Mouse (Mus musculus) B cell, adult (primary cell): ENCODE data around the gene Gm20532. TPM values are rescaled to one million over a fixed set of nuclear protein-coding genes. Genes with fewer than 3 reads are reported as not detected.

ENCODE experiments used
- total RNA-seq: library from RNA; stranded (reverse); gene quantifications from 4 replicates; pipeline ENCODE4 v1.2.4, GENCODE M21; 2023; ENCODE audit not compliant: inconsistent age

The Gm20532 gene
- total RNA-seq, result not detected in 4 replicates

DNA sequence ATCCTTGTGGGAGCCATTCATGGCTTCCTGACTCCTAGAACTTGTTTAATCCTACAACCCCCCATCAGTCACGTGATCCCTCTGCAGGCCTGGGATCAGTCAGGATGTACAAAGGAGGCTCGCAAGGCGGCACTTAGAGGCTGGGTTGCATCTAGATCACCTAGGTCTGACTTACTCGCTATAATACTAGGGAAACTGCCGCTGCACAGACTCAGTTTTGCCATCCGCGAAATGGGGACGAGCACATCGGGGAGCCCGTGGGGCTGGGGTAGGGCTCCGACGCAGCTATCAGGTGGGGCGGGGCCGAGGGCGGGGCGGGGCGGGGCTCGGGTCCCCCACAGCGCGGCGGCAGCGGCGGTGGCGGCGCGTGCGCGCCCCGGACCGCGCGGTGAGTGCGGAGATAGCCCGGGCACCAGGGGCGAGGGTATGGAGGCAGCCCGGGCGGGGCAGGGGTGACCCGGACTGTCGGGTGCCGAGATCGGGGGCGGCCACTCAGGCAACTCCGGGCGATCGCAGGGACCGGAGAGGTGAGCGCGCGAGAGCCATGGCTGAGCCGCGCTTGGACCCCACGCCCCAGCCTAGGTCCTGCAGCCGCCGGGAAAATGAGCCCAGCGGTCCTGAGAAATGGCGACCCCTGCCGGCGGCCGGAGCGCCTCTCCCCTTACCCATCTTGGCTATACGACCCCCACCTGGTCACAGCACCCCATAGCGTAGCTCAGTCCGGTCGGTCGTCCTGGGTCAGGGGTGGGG is at the start of gene Gm20532:
Gm20532 (plus strand) TSS at position 346 of the 750 bp plus-strand sequence.

DNA sequence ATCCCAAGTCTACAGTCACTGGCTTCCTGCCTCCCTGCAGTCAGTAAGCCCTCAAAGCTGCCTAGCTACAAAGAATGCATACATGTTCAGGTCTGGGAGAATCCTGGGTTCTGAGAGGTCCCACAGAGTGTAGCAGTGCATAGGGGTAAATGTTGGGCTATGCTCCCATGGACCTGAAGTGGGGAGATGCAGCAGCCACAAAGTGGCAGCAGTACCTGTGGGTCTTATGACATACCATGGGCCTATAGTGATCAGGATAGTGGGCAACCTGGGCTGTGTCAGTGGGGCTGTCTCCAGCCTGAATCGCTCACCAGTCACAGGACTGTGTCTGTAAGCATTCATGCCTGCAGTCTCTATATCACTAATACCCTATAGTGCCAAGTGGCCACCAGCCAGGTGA is 6.7 kb upstream of the Gm20532 start, which contains the start of gene Egfl7:
Egfl7 (plus strand) TSS at position 301 of the 400 bp plus-strand sequence.

DNA sequence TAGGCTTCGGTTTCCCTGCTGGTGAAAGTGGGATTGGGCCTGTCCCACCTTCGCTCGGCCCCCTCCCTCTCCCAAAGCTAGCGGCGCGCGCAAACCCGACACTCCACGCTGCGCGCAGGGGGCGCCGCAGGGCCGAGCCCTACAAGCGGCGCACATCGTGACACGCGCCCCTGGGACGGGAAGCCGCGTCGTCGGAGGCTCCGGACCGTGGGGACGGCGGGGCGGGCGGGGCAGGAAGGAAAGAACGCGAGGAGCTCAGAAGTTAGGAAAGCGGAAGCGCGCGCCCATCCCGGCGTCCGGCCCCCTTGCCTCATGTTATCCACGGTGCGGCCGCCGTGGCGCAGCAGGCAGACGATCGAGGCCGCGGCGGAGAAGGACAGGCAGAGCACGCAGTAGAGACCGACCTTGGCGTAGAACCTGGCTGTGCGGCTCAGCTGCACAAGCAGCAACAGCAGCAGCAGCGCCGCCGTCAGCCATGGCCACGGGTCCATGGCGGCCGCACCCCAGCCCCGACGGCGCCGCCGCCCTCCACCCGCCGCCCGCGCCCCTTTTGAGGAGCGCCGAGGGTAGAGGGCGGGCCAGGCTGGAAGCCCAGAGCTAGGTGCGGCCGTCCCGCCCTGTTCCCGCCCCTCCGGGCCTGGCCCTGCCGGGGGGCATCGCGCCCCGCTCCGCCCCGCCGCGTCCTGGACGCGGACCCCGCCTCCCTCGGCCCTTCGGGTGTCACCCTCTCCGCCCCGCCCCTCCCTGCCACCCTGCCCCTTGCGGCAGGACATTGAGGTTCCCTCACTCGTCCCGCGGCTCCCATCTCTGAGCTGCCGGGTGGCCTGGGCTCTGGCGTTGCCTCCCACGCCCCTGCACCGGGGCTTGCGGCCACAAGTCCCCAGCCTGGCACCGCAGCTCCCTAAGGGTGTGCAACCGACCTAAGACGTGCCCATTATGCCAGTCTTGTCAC is 17.6 kb downstream of the Gm20532 start, which contains the start of gene Agpat2:
Agpat2 (minus strand) TSS at position 698 of the 952 bp plus-strand sequence.

DNA sequence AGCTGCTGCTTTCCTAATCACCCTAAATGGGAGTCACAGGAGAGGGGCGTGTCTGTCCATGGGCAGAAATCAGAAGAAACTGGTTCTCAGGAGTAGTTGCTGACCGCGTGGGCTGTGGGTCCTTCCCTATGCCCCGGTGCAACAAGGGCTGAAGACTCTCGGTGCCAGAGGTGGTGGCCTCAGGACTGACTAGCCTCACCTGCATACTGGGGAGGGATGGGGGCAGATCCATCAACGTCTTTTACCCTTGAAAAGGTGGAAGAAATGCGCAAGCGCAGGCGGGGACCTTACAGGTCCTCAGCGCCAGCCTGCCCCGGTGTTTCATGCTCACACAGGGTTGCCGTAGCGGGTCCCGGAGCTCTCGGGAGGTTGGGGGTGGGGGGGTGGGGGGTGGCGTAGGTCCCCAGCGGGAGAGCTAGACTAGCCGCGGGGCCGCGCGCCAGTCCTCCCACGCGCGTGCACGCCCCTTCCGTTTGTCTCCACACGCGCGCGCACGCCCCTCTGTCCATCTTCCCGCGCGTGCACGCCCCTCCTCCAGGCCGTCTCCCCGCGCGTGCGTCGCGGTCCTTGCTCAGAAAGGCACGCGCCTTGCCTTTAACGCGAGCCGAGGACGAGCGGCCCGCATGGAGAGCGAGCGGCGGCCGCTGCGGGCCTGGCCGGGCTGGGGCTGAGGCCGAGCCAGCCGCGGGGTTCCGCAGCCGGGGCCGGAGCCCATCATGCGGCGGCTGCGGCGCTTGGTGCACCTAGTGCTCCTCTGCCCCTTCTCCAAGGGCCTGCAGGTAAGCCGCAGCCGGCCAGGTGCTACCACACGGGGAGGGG is 41.7 kb downstream of the Gm20532 start, which contains the start of gene Fam69b:
Fam69b (plus strand) TSS at position 537 of the 819 bp plus-strand sequence.

DNA sequence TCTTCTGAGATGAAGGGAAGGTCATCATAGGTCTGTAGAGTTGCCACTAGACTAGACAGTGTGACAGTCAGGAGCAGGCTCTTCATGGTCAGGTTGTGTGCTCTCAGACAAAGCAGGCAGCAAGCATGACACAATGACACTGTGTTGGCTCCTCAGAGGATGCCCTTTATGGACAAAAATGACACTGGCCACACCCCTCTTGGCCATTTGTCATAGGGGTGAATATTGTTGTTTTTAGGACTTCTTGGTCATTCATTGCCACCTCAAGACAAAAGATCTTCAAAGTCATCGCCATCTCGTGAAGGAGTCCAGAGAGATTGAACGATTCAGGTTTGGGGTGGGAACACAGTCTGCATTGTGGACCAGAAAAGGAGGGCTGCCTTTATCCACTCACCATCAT is 84.7 kb downstream of the Gm20532 start, which contains the start of gene Lcn4:
Lcn4 (minus strand) TSS at position 101 of the 400 bp plus-strand sequence.

Other genes starting within 250 kb of the Gm20532 start
- 9.6 to 11.2 TPM (median 9.8 TPM) in 4 replicates for gene Dnlz, start 234.5 kb upstream of the Gm20532 start, total RNA-seq
- gene Card9, start 225.7 kb upstream of the Gm20532 start, total RNA-seq, result 0.51 TPM in 1 of 4 replicates, not detected in the others
- 96.6 to 118 TPM (median 112 TPM) in 4 replicates for gene Snapc4, start 206.0 kb upstream of the Gm20532 start, total RNA-seq
- gene Entr1, start 197.3 kb upstream of the Gm20532 start, total RNA-seq, result 123 to 146 TPM (median 138 TPM) in 4 replicates
- 81.3 to 95.6 TPM (median 89.5 TPM) in 4 replicates for gene Pmpca, start 197.3 kb upstream of the Gm20532 start, total RNA-seq
- gene Inpp5e, start 177.4 kb upstream of the Gm20532 start, total RNA-seq, result 29.9 to 34.7 TPM (median 31.4 TPM) in 4 replicates
- gene Sec16a, start 141.4 kb upstream of the Gm20532 start, total RNA-seq, result 93.3 to 99.4 TPM (median 95.2 TPM) in 4 replicates
- 24.2 to 30.5 TPM (median 29.4 TPM) in 4 replicates for gene Notch1, start 70.0 kb upstream of the Gm20532 start, total RNA-seq
- 1.1 TPM in 1 of 4 replicates, not detected in the others for gene Egfl7, start 6.6 kb upstream of the Gm20532 start, total RNA-seq
- gene Agpat2, start 17.8 kb downstream of the Gm20532 start, total RNA-seq, result 19.9 to 25.6 TPM (median 20.0 TPM) in 4 replicates
- 4.2 to 6.8 TPM (median 4.3 TPM) in 4 replicates for gene Fam69b, start 41.8 kb downstream of the Gm20532 start, total RNA-seq
- not detected in 4 replicates for gene Lcn4, start 84.6 kb downstream of the Gm20532 start, total RNA-seq